Mouse (Mus musculus): ENCODE data around the gene Necap2. TPM values are rescaled to one million over a fixed set of nuclear protein-coding genes. Genes with fewer than 3 reads are reported as not detected.

The Necap2 gene
- polyA plus RNA-seq, 1 experiment, result 105 TPM

DNA sequence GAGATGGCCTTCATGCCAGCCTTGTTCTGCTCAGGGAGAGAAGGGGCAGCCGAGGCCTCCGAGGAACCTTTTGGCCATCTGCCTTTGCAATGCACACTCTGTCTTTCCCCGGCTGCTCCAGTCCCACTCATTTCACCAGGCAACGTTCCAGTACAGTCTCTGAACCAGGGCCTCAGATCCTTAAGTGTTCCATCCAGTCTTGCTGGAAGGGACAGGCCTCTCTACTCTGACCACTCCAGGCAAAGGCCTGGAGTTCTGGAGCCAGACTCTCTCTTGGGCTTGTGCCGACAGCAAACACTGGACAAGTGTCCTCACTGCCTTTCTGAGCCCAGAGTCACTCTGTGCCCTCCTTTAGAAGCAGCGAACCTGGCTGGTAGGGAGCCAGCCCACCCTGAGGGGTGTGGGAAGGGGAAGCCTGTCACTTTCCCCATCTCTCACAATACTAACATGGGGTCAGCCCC, 36.4 kb upstream of the Necap2 start:
- 98% methylated on average over 6 of the region's 6 CpGs for WGBS
- H3K36me3 ChIP-seq (ENCODE audit: control insufficient read depth, insufficient read depth, low read length), result peaks cover 37% of the 10 kb centered on the region
- H3K4me1 ChIP-seq (replicated peaks; ENCODE audit: control insufficient read depth, insufficient read depth, low read length), result no peaks in the 10 kb centered on the region
- TF ChIP-seq POLR2A (IDR thresholded peaks at IDR 0.05; ENCODE audit: control insufficient read depth, extremely low read depth, insufficient read depth, low read length, poor library complexity), result no peak
- TF ChIP-seq CTCF (IDR thresholded peaks at IDR 0.05; ENCODE audit: borderline replicate concordance, control insufficient read depth, extremely low read depth, insufficient read depth, low read length, poor library complexity), result no peak
- no peak for DNase-seq
- no peak overlapping the region for H3K4me3 ChIP-seq (ENCODE audit: control insufficient read depth, insufficient read depth, low read length)
- no peaks in the 10 kb centered on the region for H3K27me3 ChIP-seq (ENCODE audit: control insufficient read depth, insufficient read depth, low read length)
- H3K27ac ChIP-seq (ENCODE audit: control insufficient read depth, insufficient read depth, low read length), result no peak overlapping the region

DNA sequence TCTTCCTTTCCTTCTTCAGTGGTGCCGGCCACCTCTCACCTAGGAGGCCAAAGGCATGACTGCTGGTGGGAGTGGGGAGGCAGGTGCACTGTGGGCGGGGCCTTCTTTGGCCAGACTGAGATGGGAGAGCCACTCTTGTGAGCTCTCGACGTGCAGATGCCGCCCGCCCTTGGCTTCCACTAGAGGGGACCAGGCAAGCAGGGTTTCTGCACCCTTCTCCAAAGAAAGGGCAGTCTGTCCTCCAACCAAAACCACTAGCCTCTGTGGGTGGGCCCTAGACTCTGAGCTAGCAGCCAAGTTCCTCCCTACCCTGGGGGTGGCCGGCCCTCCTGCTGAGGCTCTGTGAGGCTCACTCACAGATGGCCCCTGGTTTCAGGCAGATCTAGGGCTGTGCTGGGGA, 35.7 kb upstream of the Necap2 start:
- no peak overlapping the region for H3K4me3 ChIP-seq (ENCODE audit: control insufficient read depth, insufficient read depth, low read length)
- H3K4me1 ChIP-seq (replicated peaks; ENCODE audit: control insufficient read depth, insufficient read depth, low read length), result no peaks in the 10 kb centered on the region
- H3K36me3 ChIP-seq (ENCODE audit: control insufficient read depth, insufficient read depth, low read length), result peaks cover 37% of the 10 kb centered on the region
- no peaks in the 10 kb centered on the region for H3K27me3 ChIP-seq (ENCODE audit: control insufficient read depth, insufficient read depth, low read length)
- TF ChIP-seq CTCF (IDR thresholded peaks at IDR 0.05; ENCODE audit: borderline replicate concordance, control insufficient read depth, extremely low read depth, insufficient read depth, low read length, poor library complexity) (no peak), POLR2A (IDR thresholded peaks at IDR 0.05; ENCODE audit: control insufficient read depth, extremely low read depth, insufficient read depth, low read length, poor library complexity) (no peak)
- 91% methylated on average over 7 of the region's 7 CpGs for WGBS
- DNase-seq, result no peak
- H3K27ac ChIP-seq (ENCODE audit: control insufficient read depth, insufficient read depth, low read length), result no peak overlapping the region

DNA sequence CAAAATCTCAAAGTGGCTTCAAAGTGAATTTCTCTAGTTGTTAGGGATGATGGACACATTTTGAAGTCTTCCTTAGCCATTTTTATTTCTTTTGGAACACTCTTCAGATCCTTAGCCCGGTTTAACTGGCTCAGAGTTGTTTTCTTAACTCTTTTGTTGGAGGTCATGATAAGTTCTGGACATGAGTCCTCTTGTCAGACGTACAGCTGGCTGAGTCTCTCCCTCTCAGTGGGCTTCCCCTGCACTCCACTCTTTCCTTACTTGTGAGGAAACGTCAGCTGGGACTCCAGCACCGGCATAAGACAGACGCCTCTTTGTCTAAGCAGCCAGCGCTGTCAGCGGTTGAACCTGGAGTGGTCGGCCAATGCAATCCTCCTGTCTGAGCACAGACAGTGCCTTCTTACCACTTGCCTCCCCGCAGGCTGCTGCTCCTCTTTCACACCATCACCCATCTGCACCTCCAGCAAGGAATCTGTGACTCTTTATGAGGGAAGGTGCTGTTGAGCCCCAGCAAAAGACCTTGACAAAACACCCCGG, 30.1 kb upstream of the Necap2 start:
- no peaks in the 10 kb centered on the region for H3K4me1 ChIP-seq (replicated peaks; ENCODE audit: control insufficient read depth, insufficient read depth, low read length)
- no peaks in the 10 kb centered on the region; the same call in 1 of the 2 replicates for H3K36me3 ChIP-seq (ENCODE audit: control insufficient read depth, insufficient read depth, low read length)
- TF ChIP-seq POLR2A (IDR thresholded peaks at IDR 0.05; ENCODE audit: control insufficient read depth, extremely low read depth, insufficient read depth, low read length, poor library complexity) (no peak), CTCF (IDR thresholded peaks at IDR 0.05; ENCODE audit: borderline replicate concordance, control insufficient read depth, extremely low read depth, insufficient read depth, low read length, poor library complexity) (no peak)
- H3K27me3 ChIP-seq (ENCODE audit: control insufficient read depth, insufficient read depth, low read length), result no peaks in the 10 kb centered on the region
- DNase-seq, result no peak
- no peak overlapping the region for H3K27ac ChIP-seq (ENCODE audit: control insufficient read depth, insufficient read depth, low read length)
- no peak overlapping the region for H3K4me3 ChIP-seq (ENCODE audit: control insufficient read depth, insufficient read depth, low read length)
- WGBS, result 72% methylated on average over 10 of the region's 10 CpGs

DNA sequence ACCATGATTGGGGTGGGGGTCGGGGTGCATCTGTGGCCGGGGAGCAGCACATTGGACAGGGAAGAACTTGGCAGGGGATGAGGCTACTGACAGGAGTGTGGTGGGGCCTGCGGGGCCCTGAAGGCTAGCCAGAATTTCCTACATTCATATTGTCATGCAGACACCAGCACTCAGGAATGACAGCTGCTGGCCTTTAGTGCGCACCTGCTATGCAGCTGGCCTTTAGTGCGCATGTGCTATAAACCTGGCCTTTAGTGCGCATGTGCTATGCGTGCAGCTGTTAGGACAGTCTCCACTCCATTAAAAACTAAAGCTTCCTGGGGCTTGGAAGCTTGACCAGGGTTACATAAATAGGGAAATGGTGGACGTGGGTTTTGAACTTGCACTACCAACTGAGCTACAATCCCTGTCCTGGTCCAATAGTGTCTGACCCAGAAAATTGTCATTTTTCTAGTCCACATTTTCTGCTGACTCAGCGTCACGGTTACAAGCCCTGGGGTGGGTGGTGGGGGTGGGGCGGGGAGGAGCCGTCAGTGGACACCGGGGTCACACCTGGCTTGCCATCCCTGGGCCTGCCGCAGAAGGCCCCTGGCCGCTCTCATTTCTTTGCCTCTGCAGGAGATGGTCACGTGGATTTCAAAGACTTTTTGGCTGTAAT, 28.5 kb upstream of the Necap2 start:
- WGBS, result 89% methylated on average over 16 of the region's 16 CpGs
- Histone ChIP-seq H3K36me3 (ENCODE audit: control insufficient read depth, insufficient read depth, low read length) (no peaks in the 10 kb centered on the region), H3K27me3 (ENCODE audit: control insufficient read depth, insufficient read depth, low read length) (no peaks in the 10 kb centered on the region), H3K27ac (ENCODE audit: control insufficient read depth, insufficient read depth, low read length) (no peak overlapping the region), H3K4me3 (ENCODE audit: control insufficient read depth, insufficient read depth, low read length) (no peak overlapping the region), H3K4me1 (replicated peaks; ENCODE audit: control insufficient read depth, insufficient read depth, low read length) (no peaks in the 10 kb centered on the region)
- no peak for DNase-seq
- TF ChIP-seq CTCF (IDR thresholded peaks at IDR 0.05; ENCODE audit: borderline replicate concordance, control insufficient read depth, extremely low read depth, insufficient read depth, low read length, poor library complexity) (no peak), POLR2A (IDR thresholded peaks at IDR 0.05; ENCODE audit: control insufficient read depth, extremely low read depth, insufficient read depth, low read length, poor library complexity) (no peak)

DNA sequence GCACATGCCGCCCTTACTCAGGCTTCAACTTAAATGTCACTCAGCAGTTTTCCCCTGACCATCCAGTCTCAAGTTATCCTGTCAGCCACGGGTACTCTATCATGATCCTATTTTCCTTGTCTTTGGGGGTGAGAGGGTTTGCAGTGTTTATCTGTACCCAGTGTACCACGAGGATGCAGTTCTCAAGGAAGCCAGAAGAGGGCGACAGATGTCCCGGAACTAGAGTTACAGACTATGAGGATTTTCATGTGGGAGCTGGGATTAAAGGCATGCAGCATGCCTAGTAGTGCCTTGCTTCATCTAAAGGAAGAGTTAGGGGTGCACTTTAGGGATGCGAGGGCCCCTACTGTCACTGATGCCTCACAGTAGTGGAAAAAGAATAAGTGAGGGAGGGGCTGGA, 23.7 kb upstream of the Necap2 start:
- WGBS, result 78% methylated on average over 6 of the region's 6 CpGs
- DNase-seq, result peak; percentile 19
- no peak for TF ChIP-seq CTCF (IDR thresholded peaks at IDR 0.05; ENCODE audit: borderline replicate concordance, control insufficient read depth, extremely low read depth, insufficient read depth, low read length, poor library complexity)
- no peak for TF ChIP-seq POLR2A (IDR thresholded peaks at IDR 0.05; ENCODE audit: control insufficient read depth, extremely low read depth, insufficient read depth, low read length, poor library complexity)
- Histone ChIP-seq H3K27ac (ENCODE audit: control insufficient read depth, insufficient read depth, low read length) (no peak overlapping the region), H3K27me3 (ENCODE audit: control insufficient read depth, insufficient read depth, low read length) (no peaks in the 10 kb centered on the region), H3K4me3 (ENCODE audit: control insufficient read depth, insufficient read depth, low read length) (no peak overlapping the region), H3K36me3 (ENCODE audit: control insufficient read depth, insufficient read depth, low read length) (no peaks in the 10 kb centered on the region), H3K4me1 (replicated peaks; ENCODE audit: control insufficient read depth, insufficient read depth, low read length) (no peaks in the 10 kb centered on the region)

DNA sequence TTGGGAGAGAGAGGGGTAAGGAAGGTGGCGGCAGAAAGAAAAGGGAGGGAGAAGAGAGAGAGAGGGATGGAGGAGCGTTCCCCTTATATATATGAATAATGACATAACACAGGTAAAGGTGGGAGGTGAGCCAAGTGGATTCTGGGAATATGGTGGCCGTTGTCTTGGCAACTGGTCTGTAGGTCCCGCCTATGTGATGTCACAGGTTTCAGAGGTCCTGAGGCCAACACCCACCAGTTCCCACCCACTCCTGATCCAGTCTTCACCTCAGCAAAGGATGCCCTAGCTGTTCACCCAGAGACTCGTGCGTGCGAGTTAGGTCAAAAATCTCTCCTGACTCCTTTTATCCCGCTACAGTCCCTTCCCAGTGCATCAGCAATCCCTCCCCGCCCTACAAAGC, 23.1 kb upstream of the Necap2 start:
- 94% methylated on average over 9 of the region's 9 CpGs for WGBS
- Histone ChIP-seq H3K36me3 (ENCODE audit: control insufficient read depth, insufficient read depth, low read length) (no peaks in the 10 kb centered on the region), H3K27ac (ENCODE audit: control insufficient read depth, insufficient read depth, low read length) (no peak overlapping the region), H3K4me3 (ENCODE audit: control insufficient read depth, insufficient read depth, low read length) (no peak overlapping the region), H3K27me3 (ENCODE audit: control insufficient read depth, insufficient read depth, low read length) (no peaks in the 10 kb centered on the region), H3K4me1 (replicated peaks; ENCODE audit: control insufficient read depth, insufficient read depth, low read length) (no peaks in the 10 kb centered on the region)
- no peak for TF ChIP-seq CTCF (IDR thresholded peaks at IDR 0.05; ENCODE audit: borderline replicate concordance, control insufficient read depth, extremely low read depth, insufficient read depth, low read length, poor library complexity)
- no peak for TF ChIP-seq POLR2A (IDR thresholded peaks at IDR 0.05; ENCODE audit: control insufficient read depth, extremely low read depth, insufficient read depth, low read length, poor library complexity)
- no peak for DNase-seq
